Mouse (Mus musculus) liver, adult 2 months (tissue): Measurements from ENCODE around the gene Med27. TPM values are rescaled to one million over a fixed set of nuclear protein-coding genes. Genes with fewer than 3 reads are reported as not detected.

ENCODE experiments used
- DNase-seq: peaks from one replicate; pipeline ENCODE4 v3.0.0-alpha.2; 2011; ENCODE audit warnings: low read depth, low spot score; ENCODE audit errors: extremely low read depth
- H3K27ac ChIP-seq: fragments of 200-500 bp; replicated peaks from 2 replicates; pipeline ENCODE4 v1.5.1; 2012; ENCODE audit warnings: low read depth, mild to moderate bottlenecking, control low read depth, inconsistent platforms, low read length; ENCODE audit not compliant: insufficient read depth
- H3K27me3 ChIP-seq: fragments of 200-500 bp; 2 replicates; pipeline ENCODE4 v1.6.1; 2012; ENCODE audit warnings: mild to moderate bottlenecking, moderate library complexity, low read length, inconsistent platforms; ENCODE audit not compliant: control insufficient read depth, insufficient read depth
- H3K36me3 ChIP-seq: fragments of 200-500 bp; 2 replicates; pipeline ENCODE4 v1.6.1; 2012; ENCODE audit warnings: low read length, inconsistent platforms; ENCODE audit not compliant: control insufficient read depth, insufficient read depth
- H3K4me1 ChIP-seq: fragments of 200-500 bp; 2 replicates; pipeline ENCODE4 v1.6.1; 2011; ENCODE audit warnings: low read length; ENCODE audit not compliant: control insufficient read depth, insufficient read depth
- H3K4me3 ChIP-seq: fragments of 200-500 bp; 2 replicates; pipeline ENCODE4 v1.5.1; 2011; ENCODE audit warnings: low read depth, mild to moderate bottlenecking, control low read depth, low read length, moderate library complexity; ENCODE audit not compliant: insufficient read depth
- H3K79me2 ChIP-seq: fragments of 200-500 bp; 2 replicates; pipeline ENCODE4 v1.6.1; 2012; ENCODE audit warnings: inconsistent platforms, mild to moderate bottlenecking, low read length, moderate library complexity; ENCODE audit not compliant: control insufficient read depth, insufficient read depth
- H3K9ac ChIP-seq: fragments of 200-500 bp; 2 replicates; pipeline ENCODE4 v1.6.1; 2012; ENCODE audit warnings: low read depth, mild to moderate bottlenecking, control low read depth, inconsistent platforms, low read length
- CTCF ChIP-seq: fragments of 200-500 bp; IDR thresholded peaks from 2 replicates; pipeline ENCODE4 v1.5.1; 2011; ENCODE audit warnings: low read depth, low read length, control low read depth
- POLR2A ChIP-seq: fragments of 200-500 bp; IDR thresholded peaks from 2 replicates; pipeline ENCODE4 v1.6.1; 2011; ENCODE audit warnings: low read length, control low read depth; ENCODE audit not compliant: insufficient read depth; ENCODE audit errors: extremely low read depth
- WGBS: fragments of 180-500 bp; shearing (Covaris S2); methylation state at CpG from one replicate; pipeline ENCODE4 v1.1.7; 2018; 5-methylcytosine and 5-hydroxymethylcytosine counted together
- polyA plus RNA-seq: library from polyadenylated mRNA; depleted of rRNA; stranded (reverse); fragments of >200 nt; gene quantifications from 2 replicates; pipeline ENCODE4 v1.2.3, GENCODE M21; 2012
- total RNA-seq: library from RNA; depleted of rRNA; stranded (reverse); fragments of >200 nt; gene quantifications from 2 replicates; pipeline ENCODE4 v1.2.3, GENCODE M21; 2014

The Med27 gene
- total and polyA plus RNA-seq, 2 experiments: 5.7 to 13.2 TPM

GRCm38 (mm10) chr2:29407350-29407749 lies 60.7 kb downstream of the Med27 start:
- peaks cover 11% of the 10 kb centered on the region for H3K4me1 ChIP-seq
- no peak overlapping the region for H3K4me3 ChIP-seq
- H3K79me2 ChIP-seq: peaks cover 32% of the 10 kb centered on the region; the same call in 1 of the 2 replicates
- H3K36me3 ChIP-seq: 0 out of 2 replicates have a peak, but pooled peaks cover 2% of the 10 kb centered on the region
- no peaks in the 10 kb centered on the region for H3K27me3 ChIP-seq
- no peak overlapping the region for H3K27ac ChIP-seq
- DNase-seq: no peak
- no peak overlapping the region for H3K9ac ChIP-seq
- 94% methylated on average over 3 of the region's 3 CpGs for WGBS
- no peak for TF ChIP-seq CTCF

- 0 out of 2 replicates have a peak, but pooled peaks cover 2% of the 10 kb centered on the region for H3K36me3 ChIP-seq
- no peak for DNase-seq
- no peaks in the 10 kb centered on the region for H3K27me3 ChIP-seq
- no peak overlapping the region for H3K27ac ChIP-seq
- H3K9ac ChIP-seq: no peak overlapping the region
- no peak for TF ChIP-seq POLR2A
- TF ChIP-seq CTCF: no peak
- H3K4me3 ChIP-seq: no peak overlapping the region
- WGBS: 90% methylated on average over 7 of the region's 7 CpGs
- H3K79me2 ChIP-seq: peaks cover 31% of the 10 kb centered on the region; the same call in 1 of the 2 replicates
- H3K4me1 ChIP-seq: peaks cover 11% of the 10 kb centered on the region
Measured at GRCm38 (mm10) chr2:29407764-29408163, 61.1 kb downstream of the Med27 start.

DNA sequence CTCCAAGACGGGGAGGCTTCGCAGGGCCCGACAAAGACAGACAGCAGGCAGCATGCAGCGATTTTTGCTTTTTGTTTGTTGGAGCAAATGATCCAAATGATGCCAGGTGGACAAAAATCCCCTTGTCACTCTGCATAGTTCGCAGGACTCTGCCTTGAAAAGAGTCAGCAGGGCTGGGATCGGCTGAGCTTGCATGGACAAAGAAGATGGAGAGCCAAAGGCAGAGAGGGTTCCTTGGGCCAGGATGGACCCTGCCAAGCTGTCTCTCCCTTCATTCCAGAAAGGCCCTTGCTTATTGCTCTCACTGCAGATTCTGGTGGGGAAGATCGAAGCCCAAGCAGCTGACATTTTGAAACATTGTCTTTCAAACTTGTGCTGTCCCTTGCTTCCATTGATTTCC lies 64.3 kb downstream of the Med27 start:
- WGBS: 96% methylated on average over 7 of the region's 7 CpGs
- H3K27ac ChIP-seq: no peak overlapping the region
- no peak for DNase-seq

DNA sequence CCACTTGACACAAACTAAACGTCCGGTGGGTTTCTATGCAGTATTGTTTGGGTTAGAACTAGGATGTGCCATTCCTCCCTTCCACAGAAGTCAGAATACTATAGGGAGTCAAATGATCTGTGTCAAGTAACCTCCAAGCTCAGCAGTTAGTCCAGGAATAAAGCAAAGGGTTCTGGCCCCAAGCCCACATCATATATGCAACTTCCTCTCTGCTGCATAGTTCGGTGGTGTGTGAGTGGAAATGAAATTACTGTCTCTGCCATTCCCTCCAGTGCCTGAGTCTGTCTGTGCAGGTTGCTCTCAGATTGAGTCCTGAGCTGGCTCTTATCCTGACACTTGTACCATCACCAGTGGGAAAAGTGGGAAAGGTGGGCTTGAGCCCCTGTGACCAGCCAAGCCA lies 65.8 kb downstream of the Med27 start:
- DNase-seq: no peak
- TF ChIP-seq POLR2A (no peak), CTCF (no peak)
- Histone ChIP-seq H3K36me3 (peaks cover 4% of the 10 kb centered on the region; the same call in 1 of the 2 replicates), H3K27ac (no peak overlapping the region), H3K27me3 (no peaks in the 10 kb centered on the region), H3K79me2 (peaks cover 10% of the 10 kb centered on the region; the same call in 1 of the 2 replicates), H3K9ac (no peak overlapping the region), H3K4me1 (no peaks in the 10 kb centered on the region), H3K4me3 (no peak overlapping the region)
- WGBS: 72% methylated on average over 3 of the region's 3 CpGs

More for the DNA sequence above, 64.3 kb downstream of the Med27 start:
- H3K4me1 ChIP-seq: peaks cover 4% of the 10 kb centered on the region
- H3K27me3 ChIP-seq: no peaks in the 10 kb centered on the region
- peaks cover 4% of the 10 kb centered on the region; the same call in 1 of the 2 replicates for H3K36me3 ChIP-seq
- H3K79me2 ChIP-seq: peaks cover 14% of the 10 kb centered on the region; the same call in 1 of the 2 replicates
- H3K9ac ChIP-seq: no peak overlapping the region
- no peak overlapping the region for H3K4me3 ChIP-seq
- TF ChIP-seq CTCF (no peak), POLR2A (no peak)

- WGBS: 79% methylated on average over 13 of the region's 13 CpGs
- no peaks in the 10 kb centered on the region for H3K27me3 ChIP-seq
- H3K4me1 ChIP-seq: no peaks in the 10 kb centered on the region
- peaks cover 3% of the 10 kb centered on the region; the same call in 1 of the 2 replicates for H3K79me2 ChIP-seq
- no peak overlapping the region for H3K9ac ChIP-seq
- DNase-seq: no peak
- no peak overlapping the region for H3K27ac ChIP-seq
- TF ChIP-seq CTCF: no peak
- TF ChIP-seq POLR2A: no peak
- no peak overlapping the region for H3K4me3 ChIP-seq
- peaks cover 4% of the 10 kb centered on the region; the same call in 1 of the 2 replicates for H3K36me3 ChIP-seq
Measured at GRCm38 (mm10) chr2:29413259-29413993, 66.8 kb downstream of the Med27 start.

- Histone ChIP-seq H3K79me2 (peaks cover 2% of the 10 kb centered on the region; the same call in 1 of the 2 replicates), H3K9ac (no peak overlapping the region), H3K4me1 (peaks cover 1% of the 10 kb centered on the region), H3K4me3 (no peak overlapping the region), H3K27ac (no peak overlapping the region), H3K36me3 (peaks cover 2% of the 10 kb centered on the region; the same call in 1 of the 2 replicates), H3K27me3 (no peaks in the 10 kb centered on the region)
- TF ChIP-seq CTCF: no peak
- TF ChIP-seq POLR2A: no peak
- DNase-seq: no peak
- 89% methylated on average over 7 of the region's 7 CpGs for WGBS
Measured at GRCm38 (mm10) chr2:29414852-29415473, 68.3 kb downstream of the Med27 start.
